Mouse (Mus musculus) myocyte (in vitro differentiated cells): ENCODE measurements around the gene Tma7. TPM values are rescaled to one million over a fixed set of nuclear protein-coding genes. Genes with fewer than 3 reads are reported as not detected.

Experiments
- H3K27me3 ChIP-seq: one replicate; pipeline ENCODE4 v1.6.1; 2011; ENCODE audit not compliant: control insufficient read depth, insufficient read depth, insufficient read length
- H3K36me3 ChIP-seq: one replicate; pipeline ENCODE4 v1.6.1; 2011; ENCODE audit not compliant: control insufficient read depth, insufficient read depth
- H3K4me2 ChIP-seq: one replicate; pipeline ENCODE4 v1.6.1; 2011; ENCODE audit warnings: low read depth, control low read depth
- H3K4me3 ChIP-seq: one replicate; pipeline ENCODE4 v1.5.1; 2011; ENCODE audit warnings: mild to moderate bottlenecking, control low read depth, moderate library complexity
- H3K79me2 ChIP-seq: one replicate; pipeline ENCODE4 v1.6.1; 2011; ENCODE audit not compliant: control insufficient read depth, insufficient read depth
- H3ac ChIP-seq: one replicate; pipeline ENCODE4 v1.6.1; 2011; ENCODE audit not compliant: control insufficient read depth, insufficient read length
- CEBPB ChIP-seq: IDR thresholded peaks from 2 replicates; pipeline ENCODE4 v1.6.1; 2011; ENCODE audit warnings: mild to moderate bottlenecking, moderate library complexity; ENCODE audit not compliant: poor library complexity, insufficient read depth, severe bottlenecking
- E2F4 ChIP-seq: IDR thresholded peaks from one replicate; pipeline ENCODE4 v1.6.1; 2011; ENCODE audit warnings: mild to moderate bottlenecking, control low read depth, moderate library complexity; ENCODE audit not compliant: insufficient read depth
- MAX ChIP-seq: IDR thresholded peaks from one replicate; pipeline ENCODE4 v1.6.1; 2011; ENCODE audit warnings: low read depth, mild to moderate bottlenecking, control low read depth
- MYOD1 ChIP-seq, 3 experiments: IDR thresholded peaks; one replicate each; pipeline ENCODE4 v1.6.1; 2011; ENCODE audit warnings: control low read depth in 2 of 3, low read depth in 2 of 3, mild to moderate bottlenecking in 2 of 3, moderate library complexity in 1 of 3; ENCODE audit not compliant: insufficient read length in 2 of 3, control insufficient read depth in 1 of 3
- MYOG ChIP-seq, 3 experiments: IDR thresholded peaks; one replicate each; pipeline ENCODE4 v1.6.1; 2011; ENCODE audit warnings: control low read depth in 2 of 3, low read depth in 2 of 3, mild to moderate bottlenecking in 2 of 3; ENCODE audit not compliant: insufficient read length in 2 of 3, control insufficient read depth in 1 of 3, insufficient read depth in 1 of 3
- POLR2A ChIP-seq: IDR thresholded peaks from one replicate; pipeline ENCODE4 v1.6.1; 2011; ENCODE audit warnings: low read depth, mild to moderate bottlenecking, control low read depth, moderate library complexity; ENCODE audit not compliant: insufficient read length
- POLR2AphosphoS2 ChIP-seq: IDR thresholded peaks from one replicate; pipeline ENCODE4 v1.6.1; 2011; ENCODE audit warnings: low read depth, control low read depth; ENCODE audit not compliant: insufficient read length
- REST ChIP-seq: IDR thresholded peaks from one replicate; pipeline ENCODE4 v1.6.1; 2011; ENCODE audit warnings: mild to moderate bottlenecking, control low read depth, moderate library complexity; ENCODE audit not compliant: insufficient read depth, insufficient read length
- SRF ChIP-seq: IDR thresholded peaks from one replicate; pipeline ENCODE4 v1.6.1; 2011; ENCODE audit warnings: low read depth; ENCODE audit not compliant: control insufficient read depth, insufficient read length
- TCF12 ChIP-seq: IDR thresholded peaks from one replicate; pipeline ENCODE4 v1.6.1; 2011; ENCODE audit warnings: mild to moderate bottlenecking, control low read depth; ENCODE audit not compliant: poor library complexity, insufficient read depth, severe bottlenecking
- TCF3 ChIP-seq: IDR thresholded peaks from one replicate; pipeline ENCODE4 v1.6.1; 2011; ENCODE audit warnings: low read depth, control low read depth; ENCODE audit not compliant: insufficient read length
- USF1 ChIP-seq: IDR thresholded peaks from one replicate; pipeline ENCODE4 v1.6.1; 2011; ENCODE audit warnings: low read depth, mild to moderate bottlenecking, control low read depth, moderate library complexity
- polyA plus RNA-seq: library from polyadenylated mRNA; unstranded; fragments of >200 nt; fragmentation: generic; extraction: Trizol; gene quantifications from one replicate; pipeline ENCODE4 v1.2.1, GENCODE M21; 2012; ENCODE audit warnings: missing spikeins

The Tma7 gene
- polyA plus RNA-seq, 1 experiment: 271 TPM

GRCm38 (mm10) chr9:109093786-109094552 is 11.6 kb upstream of the Tma7 start:
- H3K27me3 ChIP-seq: no peaks in the 10 kb centered on the region
- peak overlapping the region; percentile 37 for H3K4me3 ChIP-seq
- no peak for TF ChIP-seq TCF12
- no peak for TF ChIP-seq POLR2A
- no peak for TF ChIP-seq MYOG (IDR thresholded peaks at IDR 0.05; ENCODE audit: control insufficient read depth in 1 of 3, insufficient read depth in 1 of 3, insufficient read length in 2 of 3, low read depth in 2 of 3)
- no peak for TF ChIP-seq MAX
- no peak for TF ChIP-seq REST
- TF ChIP-seq USF1: no peak
- no peak for TF ChIP-seq TCF3
- no peak for TF ChIP-seq CEBPB
- no peak for TF ChIP-seq SRF
- H3ac ChIP-seq: no peak overlapping the region
- H3K79me2 ChIP-seq: no peaks in the 10 kb centered on the region
- H3K36me3 ChIP-seq: no peaks in the 10 kb centered on the region
- no peak overlapping the region for H3K4me2 ChIP-seq

GRCm38 (mm10) chr9:109092799-109093198 is 10.4 kb upstream of the Tma7 start:
- Histone ChIP-seq H3ac (no peak overlapping the region), H3K79me2 (no peaks in the 10 kb centered on the region), H3K27me3 (no peaks in the 10 kb centered on the region), H3K4me2 (no peak overlapping the region), H3K36me3 (no peaks in the 10 kb centered on the region), H3K4me3 (no peak overlapping the region)
- TF ChIP-seq TCF12 (no peak), E2F4 (no peak), USF1 (no peak), POLR2AphosphoS2 (no peak), REST (no peak), TCF3 (no peak), MAX (no peak), MYOG (IDR thresholded peaks at IDR 0.05; ENCODE audit: control insufficient read depth in 1 of 3, insufficient read depth in 1 of 3, insufficient read length in 2 of 3, low read depth in 2 of 3) (no peak), SRF (no peak), MYOD1 (IDR thresholded peaks at IDR 0.05; ENCODE audit: control insufficient read depth in 1 of 3, insufficient read length in 2 of 3, low read depth in 2 of 3) (no peak), CEBPB (no peak), POLR2A (no peak)

- Histone ChIP-seq H3K4me2 (no peak overlapping the region), H3K4me3 (no peak overlapping the region), H3K79me2 (no peaks in the 10 kb centered on the region), H3K36me3 (no peaks in the 10 kb centered on the region), H3ac (no peak overlapping the region), H3K27me3 (no peaks in the 10 kb centered on the region)
- TF ChIP-seq TCF12 (no peak), TCF3 (no peak), POLR2AphosphoS2 (no peak), CEBPB (no peak), MAX (no peak), REST (no peak), USF1 (no peak), MYOD1 (IDR thresholded peaks at IDR 0.05; ENCODE audit: control insufficient read depth in 1 of 3, insufficient read length in 2 of 3, low read depth in 2 of 3) (no peak), E2F4 (no peak), MYOG (IDR thresholded peaks at IDR 0.05; ENCODE audit: control insufficient read depth in 1 of 3, insufficient read depth in 1 of 3, insufficient read length in 2 of 3, low read depth in 2 of 3) (no peak), POLR2A (no peak), SRF (no peak)
Observed at GRCm38 (mm10) chr9:109091802-109092201, 9.4 kb upstream of the Tma7 start.

GRCm38 (mm10) chr9:109090446-109090845 is 8.1 kb upstream of the Tma7 start:
- no peaks in the 10 kb centered on the region for H3K36me3 ChIP-seq
- no peaks in the 10 kb centered on the region for H3K79me2 ChIP-seq
- no peak overlapping the region for H3K4me2 ChIP-seq
- H3K27me3 ChIP-seq: no peaks in the 10 kb centered on the region
- no peak for TF ChIP-seq SRF
- TF ChIP-seq MYOG (IDR thresholded peaks at IDR 0.05; ENCODE audit: control insufficient read depth in 1 of 3, insufficient read depth in 1 of 3, insufficient read length in 2 of 3, low read depth in 2 of 3): no peak
- no peak for TF ChIP-seq MYOD1 (IDR thresholded peaks at IDR 0.05; ENCODE audit: control insufficient read depth in 1 of 3, insufficient read length in 2 of 3, low read depth in 2 of 3)
- TF ChIP-seq MAX: no peak
- no peak for TF ChIP-seq CEBPB
- TF ChIP-seq USF1: no peak
- no peak for TF ChIP-seq E2F4
- no peak for TF ChIP-seq POLR2AphosphoS2
- TF ChIP-seq TCF3: no peak
- TF ChIP-seq POLR2A: no peak
- TF ChIP-seq REST: no peak
- no peak for TF ChIP-seq TCF12
- no peak overlapping the region for H3ac ChIP-seq
- H3K4me3 ChIP-seq: no peak overlapping the region
